Mouse (Mus musculus) intestine, embryonic 15.5 days (tissue): ENCODE results near the gene Cwc22. TPM values are rescaled to one million over a fixed set of nuclear protein-coding genes. Genes with fewer than 3 reads are reported as not detected.

ENCODE experiments used
- ATAC-seq: fragments of 200-750 bp; cut with Nextera tagmentation; 2 replicates; pipeline ENCODE4 v1.8.0; 2017; ENCODE audit warnings: moderate TSS enrichment, moderate library complexity
- H3K27ac ChIP-seq: fragments of 300-500 bp; sonication (generic); 2 replicates; pipeline ENCODE4 v1.5.1; 2015; ENCODE audit warnings: mild to moderate bottlenecking, inconsistent platforms
- H3K27me3 ChIP-seq: fragments of 300-500 bp; sonication (generic); replicated peaks from 2 replicates; pipeline ENCODE4 v1.6.1; 2015; ENCODE audit warnings: inconsistent platforms
- H3K36me3 ChIP-seq: fragments of 300-500 bp; sonication (generic); 2 replicates; pipeline ENCODE4 v1.6.1; 2015; ENCODE audit warnings: inconsistent platforms
- H3K4me1 ChIP-seq: fragments of 300-500 bp; sonication (generic); replicated peaks from 2 replicates; pipeline ENCODE4 v1.6.1; 2015; ENCODE audit warnings: inconsistent platforms
- H3K4me2 ChIP-seq: fragments of 300-500 bp; sonication (generic); replicated peaks from 2 replicates; pipeline ENCODE4 v1.6.1; 2015; ENCODE audit warnings: mild to moderate bottlenecking, inconsistent platforms
- H3K4me3 ChIP-seq: fragments of 300-500 bp; sonication (generic); replicated peaks from 2 replicates; pipeline ENCODE4 v1.5.1; 2015; ENCODE audit warnings: inconsistent platforms
- H3K9ac ChIP-seq: fragments of 300-500 bp; sonication (generic); 2 replicates; pipeline ENCODE4 v1.6.1; 2015; ENCODE audit warnings: inconsistent platforms
- H3K9me3 ChIP-seq: fragments of 300-500 bp; sonication (generic); 2 replicates; pipeline ENCODE4 v1.6.1; 2016; ENCODE audit warnings: inconsistent platforms
- WGBS: fragments of 180-500 bp; shearing (Covaris S2); methylation state at CpG from one replicate; pipeline ENCODE4 v1.1.7; 2015; 5-methylcytosine and 5-hydroxymethylcytosine counted together
- polyA plus RNA-seq: library from polyadenylated mRNA; unstranded; fragments of >200 nt; fragmentation: Nextera tagmentation; extraction: Ambion mirVana; gene quantifications from 2 replicates; pipeline ENCODE4 v1.2.1, GENCODE M21; 2015

The Cwc22 gene
- 27.3 and 29.4 TPM in 2 replicates for polyA plus RNA-seq

DNA sequence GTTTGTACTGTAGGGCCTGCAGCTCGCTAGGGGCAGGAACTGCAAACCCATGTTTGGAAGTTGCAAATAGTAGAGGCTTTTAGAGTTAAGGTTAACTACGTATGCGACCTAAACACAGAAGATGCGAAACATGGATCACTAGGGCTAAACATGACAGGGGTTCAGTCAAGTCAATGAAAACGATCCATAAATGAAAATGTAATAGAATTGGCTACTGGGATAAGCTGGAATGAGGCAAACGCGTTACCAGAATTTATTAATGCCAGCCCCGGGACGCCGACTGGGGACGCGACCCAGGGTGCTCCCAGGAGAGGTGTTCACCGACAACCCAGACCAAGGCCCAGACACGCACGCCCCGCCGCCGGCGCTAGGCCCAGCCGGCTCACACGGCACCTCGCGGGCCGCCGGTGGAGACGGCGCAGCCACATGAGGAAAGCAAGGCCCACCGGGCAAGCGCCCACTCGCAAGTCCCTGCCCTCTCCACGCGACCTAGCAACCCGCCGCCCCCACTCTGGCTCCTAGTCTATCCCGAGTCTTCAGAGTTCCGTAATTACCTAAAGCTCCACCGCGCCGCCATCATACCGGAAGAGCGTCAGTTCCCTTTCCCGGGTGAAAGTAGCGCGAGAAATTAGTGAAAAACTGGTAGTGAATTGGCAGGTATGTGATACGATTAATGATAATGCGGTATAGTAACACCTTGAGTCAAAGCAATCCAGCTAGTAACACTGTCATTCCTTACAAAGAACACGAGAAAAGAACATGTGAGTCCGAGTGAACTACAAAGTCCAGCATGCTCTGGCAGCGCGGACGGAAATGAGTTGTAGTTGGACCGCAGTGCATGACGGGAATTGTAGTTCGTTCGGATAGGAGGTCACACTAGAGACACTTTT lies at the start of gene Cwc22:
Gene Cwc22, minus strand, starts transcription at position 780 of the 890 bp plus-strand sequence.
- H3K4me3 ChIP-seq, result peak within 1 kb of the TSS; percentile 81
- H3K9me3 ChIP-seq, result no peaks in the 10 kb centered on the region
- no peaks in the 10 kb centered on the region for H3K36me3 ChIP-seq
- peak; percentile 96 for ATAC-seq
- H3K4me1 ChIP-seq, result peaks cover 9% of the 10 kb centered on the region; the same call in 1 of the 2 replicates
- peak within 1 kb of the TSS; percentile 89 for H3K9ac ChIP-seq
- peak within 1 kb of the TSS; percentile 76 for H3K27ac ChIP-seq
- no peaks in the 10 kb centered on the region for H3K27me3 ChIP-seq
- H3K4me2 ChIP-seq, result peak within 1 kb of the TSS; percentile 67
- WGBS, result under 1% methylated on average over 55 of the region's 55 CpGs

DNA sequence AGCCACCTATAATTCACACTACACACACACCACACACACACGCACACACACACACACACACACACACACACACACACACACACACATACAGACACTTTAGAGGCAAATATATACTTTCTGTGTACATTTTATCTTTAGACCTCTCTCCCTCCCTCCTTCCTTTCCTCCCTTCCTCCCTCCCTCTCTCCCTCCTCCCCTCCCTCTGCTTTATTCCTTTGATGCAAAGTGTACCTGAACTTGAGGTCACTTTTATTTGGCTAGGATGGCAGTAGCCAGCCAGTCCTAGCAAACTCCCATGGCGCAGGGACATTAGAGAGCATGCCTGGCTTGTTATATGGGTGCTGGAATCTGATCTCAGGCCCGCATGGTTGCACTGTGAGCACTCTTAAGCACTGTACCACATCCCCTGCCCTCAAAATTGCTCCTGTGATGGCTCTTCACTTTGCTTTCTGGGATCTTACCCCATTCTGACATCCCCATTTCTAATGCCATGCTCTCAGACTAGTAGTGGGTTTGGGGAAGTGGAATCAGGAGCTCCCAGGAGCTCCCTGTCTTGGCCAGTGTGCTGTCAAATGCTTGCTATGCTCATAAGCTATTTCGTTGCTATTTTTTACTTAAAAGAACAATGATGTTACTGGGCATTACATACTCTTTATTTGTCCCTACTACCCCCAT lies 47.7 kb upstream of the Cwc22 start:
- no peak overlapping the region for H3K9ac ChIP-seq
- no peaks in the 10 kb centered on the region for H3K36me3 ChIP-seq
- H3K4me2 ChIP-seq, result no peak overlapping the region
- no peak overlapping the region for H3K27ac ChIP-seq
- 67% methylated on average over 4 of the region's 4 CpGs for WGBS
- no peaks in the 10 kb centered on the region for H3K27me3 ChIP-seq
- H3K4me3 ChIP-seq, result no peak overlapping the region
- no peak for ATAC-seq
- H3K4me1 ChIP-seq, result no peaks in the 10 kb centered on the region
- H3K9me3 ChIP-seq, result no peaks in the 10 kb centered on the region

- no peak overlapping the region for H3K9ac ChIP-seq
- H3K4me2 ChIP-seq, result no peak overlapping the region
- no peak overlapping the region for H3K4me3 ChIP-seq
- no peaks in the 10 kb centered on the region for H3K4me1 ChIP-seq
- no peaks in the 10 kb centered on the region for H3K9me3 ChIP-seq
- no peaks in the 10 kb centered on the region for H3K27me3 ChIP-seq
- ATAC-seq, result no peak
- 69% methylated on average over 3 of the region's 3 CpGs for WGBS
- no peak overlapping the region for H3K27ac ChIP-seq
- H3K36me3 ChIP-seq, result no peaks in the 10 kb centered on the region
Measured at GRCm38 (mm10) chr2:77992951-77993604, 46.9 kb upstream of the Cwc22 start.

DNA sequence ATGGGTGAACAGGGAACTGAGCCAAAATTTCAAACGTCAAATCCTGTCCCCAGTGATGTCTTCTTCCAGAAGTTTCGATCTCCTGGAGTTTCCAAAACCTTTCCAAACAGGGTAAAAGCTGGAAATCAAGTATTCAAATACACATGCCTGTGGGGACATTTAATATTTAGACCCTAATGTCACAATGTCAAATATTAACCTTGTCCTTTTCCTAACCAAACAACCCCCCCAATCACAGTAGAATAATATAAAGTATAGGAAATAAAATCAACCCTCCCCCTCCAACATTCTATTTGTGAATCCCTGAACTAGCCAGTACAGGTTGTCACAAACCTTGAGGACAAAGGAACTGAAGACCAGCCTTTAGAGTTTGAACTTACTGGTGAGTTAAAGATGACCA lies 44.6 kb upstream of the Cwc22 start:
- H3K36me3 ChIP-seq, result no peaks in the 10 kb centered on the region
- ATAC-seq, result no peak
- H3K27me3 ChIP-seq, result no peaks in the 10 kb centered on the region
- H3K4me1 ChIP-seq, result no peaks in the 10 kb centered on the region
- no peaks in the 10 kb centered on the region for H3K9me3 ChIP-seq
- no peak overlapping the region for H3K27ac ChIP-seq
- no peak overlapping the region for H3K4me3 ChIP-seq
- WGBS, result 70% methylated on average over 2 of the region's 2 CpGs
- H3K9ac ChIP-seq, result no peak overlapping the region
- no peak overlapping the region for H3K4me2 ChIP-seq

DNA sequence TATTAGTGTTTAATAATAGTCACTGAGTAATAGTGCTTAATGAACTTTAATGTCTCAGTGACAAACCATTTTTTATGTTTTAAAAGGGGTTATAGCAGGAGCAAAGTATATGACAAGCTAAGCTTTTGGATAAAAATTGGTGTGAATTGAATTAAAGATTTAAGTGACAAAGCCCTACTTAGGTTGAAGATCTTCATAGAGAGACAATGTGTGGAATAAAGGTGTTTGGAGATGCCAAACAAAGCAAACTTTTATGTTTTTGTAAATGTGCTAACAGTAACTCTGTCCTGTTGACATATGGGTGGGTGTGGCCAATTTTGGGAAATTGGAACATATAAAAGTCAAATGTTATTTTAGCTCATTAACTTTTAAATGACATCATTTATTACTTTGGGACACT lies 43.9 kb upstream of the Cwc22 start:
- ATAC-seq, result no peak
- H3K36me3 ChIP-seq, result no peaks in the 10 kb centered on the region
- no peaks in the 10 kb centered on the region for H3K9me3 ChIP-seq
- H3K4me1 ChIP-seq, result no peaks in the 10 kb centered on the region
- no peaks in the 10 kb centered on the region for H3K27me3 ChIP-seq
- H3K27ac ChIP-seq, result no peak overlapping the region
- no peak overlapping the region for H3K9ac ChIP-seq
- H3K4me2 ChIP-seq, result no peak overlapping the region
- no peak overlapping the region for H3K4me3 ChIP-seq

DNA sequence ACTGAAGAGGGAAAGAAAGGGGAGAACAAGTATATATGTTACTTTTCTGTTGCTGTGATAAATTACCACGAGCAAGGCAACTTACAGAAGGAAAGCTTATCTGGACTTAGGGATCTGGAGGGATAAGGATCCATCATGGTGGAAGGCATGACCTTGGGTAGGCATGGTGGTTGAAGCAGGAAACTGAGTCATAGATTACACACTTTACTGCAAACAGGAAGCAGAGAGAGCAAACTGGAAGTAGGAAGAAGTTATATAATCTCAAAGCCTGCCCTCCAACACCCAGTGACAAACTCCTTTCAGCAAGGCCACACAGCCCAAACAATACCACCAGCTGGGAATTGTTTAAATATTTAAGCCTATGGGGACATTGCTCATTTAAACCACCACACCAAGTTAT lies 43.2 kb upstream of the Cwc22 start:
- H3K4me3 ChIP-seq, result no peak overlapping the region
- H3K4me2 ChIP-seq, result no peak overlapping the region
- H3K9me3 ChIP-seq, result no peaks in the 10 kb centered on the region
- WGBS, result 73% methylated on average over 1 of the region's 1 CpGs
- no peak overlapping the region for H3K27ac ChIP-seq
- no peak overlapping the region for H3K9ac ChIP-seq
- no peaks in the 10 kb centered on the region for H3K4me1 ChIP-seq
- no peak for ATAC-seq
- H3K36me3 ChIP-seq, result no peaks in the 10 kb centered on the region
- H3K27me3 ChIP-seq, result no peaks in the 10 kb centered on the region

- no peak overlapping the region for H3K27ac ChIP-seq
- no peaks in the 10 kb centered on the region for H3K27me3 ChIP-seq
- no peaks in the 10 kb centered on the region for H3K9me3 ChIP-seq
- no peak for ATAC-seq
- no peak overlapping the region for H3K4me2 ChIP-seq
- H3K9ac ChIP-seq, result no peak overlapping the region
- 61% methylated on average over 2 of the region's 2 CpGs for WGBS
- H3K36me3 ChIP-seq, result no peaks in the 10 kb centered on the region
- no peak overlapping the region for H3K4me3 ChIP-seq
- no peaks in the 10 kb centered on the region for H3K4me1 ChIP-seq
Measured at GRCm38 (mm10) chr2:77985991-77986730, 40.0 kb upstream of the Cwc22 start.

- Histone ChIP-seq H3K27ac (no peak overlapping the region), H3K4me3 (no peak overlapping the region), H3K4me1 (no peaks in the 10 kb centered on the region), H3K27me3 (no peaks in the 10 kb centered on the region), H3K9me3 (no peaks in the 10 kb centered on the region), H3K36me3 (no peaks in the 10 kb centered on the region), H3K4me2 (no peak overlapping the region), H3K9ac (no peak overlapping the region)
- WGBS, result 81% methylated on average over 4 of the region's 4 CpGs
- ATAC-seq, result no peak
Measured at GRCm38 (mm10) chr2:77984209-77984608, 38.0 kb upstream of the Cwc22 start.

- no peak for ATAC-seq
- Histone ChIP-seq H3K4me1 (no peaks in the 10 kb centered on the region), H3K27me3 (no peaks in the 10 kb centered on the region), H3K27ac (no peak overlapping the region), H3K4me2 (no peak overlapping the region), H3K9ac (no peak overlapping the region), H3K4me3 (no peak overlapping the region), H3K36me3 (no peaks in the 10 kb centered on the region), H3K9me3 (no peaks in the 10 kb centered on the region)
- WGBS, result 93% methylated on average over 4 of the region's 4 CpGs
Measured at GRCm38 (mm10) chr2:77981826-77982225, 35.7 kb upstream of the Cwc22 start.

- Histone ChIP-seq H3K4me1 (no peaks in the 10 kb centered on the region), H3K4me2 (no peak overlapping the region), H3K9me3 (no peaks in the 10 kb centered on the region), H3K4me3 (no peak overlapping the region), H3K9ac (no peak overlapping the region), H3K36me3 (no peaks in the 10 kb centered on the region), H3K27me3 (no peaks in the 10 kb centered on the region), H3K27ac (no peak overlapping the region)
- WGBS, result 80% methylated on average over 5 of the region's 5 CpGs
- no peak for ATAC-seq
Measured at GRCm38 (mm10) chr2:77980696-77981095, 34.5 kb upstream of the Cwc22 start.

- WGBS, result 86% methylated on average over 2 of the region's 2 CpGs
- H3K9me3 ChIP-seq, result no peaks in the 10 kb centered on the region
- H3K27me3 ChIP-seq, result no peaks in the 10 kb centered on the region
- no peak for ATAC-seq
- no peak overlapping the region for H3K27ac ChIP-seq
- H3K4me1 ChIP-seq, result no peaks in the 10 kb centered on the region
- H3K36me3 ChIP-seq, result no peaks in the 10 kb centered on the region
- no peak overlapping the region for H3K4me2 ChIP-seq
- H3K4me3 ChIP-seq, result no peak overlapping the region
- H3K9ac ChIP-seq, result no peak overlapping the region
Measured at GRCm38 (mm10) chr2:77979519-77979918, 33.3 kb upstream of the Cwc22 start.

- Histone ChIP-seq H3K9me3 (no peaks in the 10 kb centered on the region), H3K36me3 (no peaks in the 10 kb centered on the region), H3K4me2 (no peak overlapping the region), H3K9ac (no peak overlapping the region), H3K27ac (no peak overlapping the region), H3K4me1 (no peaks in the 10 kb centered on the region), H3K27me3 (no peaks in the 10 kb centered on the region), H3K4me3 (no peak overlapping the region)
- no peak for ATAC-seq
- 95% methylated on average over 8 of the region's 8 CpGs for WGBS
Measured at GRCm38 (mm10) chr2:77979081-77979480, 32.9 kb upstream of the Cwc22 start.
